Mouse (Mus musculus) central nervous system, embryonic 18 days (tissue): ENCODE measurements around the gene Was. TPM values are rescaled to one million over a fixed set of nuclear protein-coding genes. Genes with fewer than 3 reads are reported as not detected.

ENCODE experiments used
- polyA plus RNA-seq: library from polyadenylated mRNA; depleted of rRNA; stranded (reverse); fragments of >200 nt; gene quantifications from 2 replicates; pipeline ENCODE4 v1.2.3, GENCODE M21; 2012; rRNA removed

Gene Was
- 0.53 and 0.60 TPM in 2 replicates for polyA plus RNA-seq

DNA sequence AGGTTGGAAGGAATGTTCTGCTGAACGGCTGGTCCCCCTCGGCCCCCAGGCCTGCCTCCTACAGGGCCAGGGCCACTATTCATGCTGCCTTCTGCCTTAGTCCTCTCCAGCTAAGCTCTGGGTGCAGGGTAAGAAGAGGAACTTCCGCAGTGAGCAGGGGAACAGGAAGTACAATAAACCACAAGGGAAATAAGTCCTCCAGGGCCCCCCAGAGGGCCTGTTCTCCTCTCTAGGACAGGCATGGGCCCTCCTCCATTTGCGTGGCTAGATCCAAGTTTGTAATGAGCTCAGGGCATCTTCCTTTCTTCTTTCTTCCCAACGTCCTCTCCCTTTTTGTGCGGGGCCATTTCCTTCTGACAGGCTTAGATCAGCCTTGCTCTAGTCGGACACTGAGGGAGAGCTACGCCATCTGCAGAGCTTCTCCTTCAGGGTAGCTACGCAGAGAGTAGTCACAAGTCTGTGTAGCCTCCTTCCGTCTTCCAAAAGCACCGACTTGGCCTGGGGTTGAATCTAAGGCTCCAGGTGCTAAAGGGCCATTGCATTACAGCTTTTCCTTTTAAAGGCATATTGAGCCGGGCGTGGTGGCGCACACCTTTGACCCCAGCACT is at the start of gene Was:
TSS of gene Was (minus strand) at position 153 of the 608 bp plus-strand sequence.

DNA sequence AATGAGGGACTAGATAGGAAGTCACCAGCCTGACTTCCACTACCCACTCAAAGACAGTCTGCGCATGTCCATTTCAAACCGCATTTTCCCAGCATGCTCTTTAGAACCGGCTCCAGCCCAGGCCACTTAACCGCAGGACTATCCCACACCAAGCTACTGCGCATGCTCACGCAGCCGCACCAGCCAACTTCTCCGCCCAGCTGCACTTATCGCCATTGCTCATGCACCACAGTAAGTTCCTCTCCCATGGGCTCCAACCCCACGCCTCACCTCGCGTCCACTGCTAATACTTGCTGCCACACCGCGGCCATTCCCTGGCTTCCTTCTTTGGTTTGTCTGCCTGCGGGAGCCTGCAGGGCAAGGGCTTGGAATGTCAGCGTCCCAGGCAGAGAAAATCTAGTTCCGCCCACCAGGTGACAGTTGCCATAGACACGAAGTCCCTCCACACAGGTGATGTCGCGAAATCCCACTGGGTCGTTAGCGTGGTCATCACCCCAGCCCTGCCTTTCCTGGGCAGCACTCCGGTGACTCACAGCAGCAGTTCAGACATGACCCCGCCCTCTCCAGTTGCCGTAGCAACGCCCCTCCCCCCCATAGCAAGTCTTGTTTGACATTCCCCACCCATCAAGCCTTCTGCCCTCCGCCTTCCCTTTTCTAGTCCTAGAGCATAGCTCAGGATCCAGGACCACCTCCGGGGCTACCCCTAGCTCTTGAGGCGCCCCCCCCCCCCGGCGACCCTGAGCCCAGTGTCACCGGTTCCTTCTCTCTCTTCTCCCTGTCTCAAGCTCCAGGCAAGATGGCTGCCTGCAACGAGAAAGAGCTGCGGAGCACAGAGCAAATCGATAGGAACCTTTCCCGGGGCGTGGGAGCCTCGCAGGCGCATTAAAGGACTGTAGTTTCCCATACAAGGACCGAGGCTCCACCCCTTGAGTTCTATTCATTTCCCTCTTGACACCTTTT is 42.0 kb upstream of the Was start, which contains the start of gene Wdr13:
TSS of gene Wdr13 (minus strand) at position 876 of the 960 bp plus-strand sequence.

DNA sequence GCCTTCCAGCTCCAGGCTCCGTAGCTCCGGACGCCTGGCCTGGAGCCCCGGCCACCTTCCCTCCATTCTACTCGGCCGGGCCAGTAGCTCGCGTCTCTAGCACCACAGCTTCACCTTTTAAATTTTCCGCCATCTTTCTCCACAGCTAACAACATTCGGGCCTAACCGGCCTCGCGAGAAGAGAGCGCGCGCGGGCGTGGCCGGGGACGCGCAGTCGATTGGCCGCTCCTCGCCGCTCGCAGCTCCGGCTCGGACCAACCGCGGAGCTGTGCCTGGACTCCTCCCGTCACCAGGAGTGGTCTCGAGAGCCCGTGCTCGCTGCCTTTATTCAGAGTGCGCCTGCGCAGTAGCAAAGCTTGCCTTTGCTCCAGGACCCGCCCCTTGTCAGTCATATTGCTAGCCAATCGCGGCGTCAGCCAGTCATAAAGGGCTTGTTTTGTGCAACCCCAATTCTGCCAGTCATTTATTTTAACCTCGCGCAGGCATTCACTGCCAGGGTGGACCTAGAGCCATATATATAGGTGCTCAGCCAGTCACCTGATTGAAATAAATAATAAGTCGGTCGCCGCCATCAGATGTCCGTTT is 15.8 kb downstream of the Was start, which contains the start of gene Suv39h1:
TSS of gene Suv39h1 (minus strand) at position 331 of the 585 bp plus-strand sequence.

Other genes starting within 250 kb of the Was start
- gene Otud5, start 249.1 kb downstream of the Was start, polyA plus RNA-seq: 37.3 and 40.7 TPM in 2 replicates
- gene Pim2, start 212.2 kb downstream of the Was start, polyA plus RNA-seq: 23.3 and 24.1 TPM in 2 replicates
- gene Slc35a2, start 206.5 kb downstream of the Was start, polyA plus RNA-seq: 49.2 and 53.2 TPM in 2 replicates
- gene Pqbp1, start 191.2 kb downstream of the Was start, polyA plus RNA-seq: 198 and 220 TPM in 2 replicates
- gene Timm17b, start 191.1 kb downstream of the Was start, polyA plus RNA-seq: 41.4 and 42.9 TPM in 2 replicates
- not detected in 2 replicates for gene Gm10491, start 182.7 kb downstream of the Was start, polyA plus RNA-seq
- not detected in 2 replicates for gene Gm10490, start 181.0 kb downstream of the Was start, polyA plus RNA-seq
- gene Pcsk1n, start 170.7 kb downstream of the Was start, polyA plus RNA-seq: 122 and 133 TPM in 2 replicates
- gene Eras, start 161.9 kb downstream of the Was start, polyA plus RNA-seq: 0.07 and 0.17 TPM in 2 replicates
- 114 and 115 TPM in 2 replicates for gene Hdac6, start 142.6 kb downstream of the Was start, polyA plus RNA-seq
- 0.04 TPM in 2 replicates for gene Gata1, start 112.4 kb downstream of the Was start, polyA plus RNA-seq
- gene Glod5, start 72.0 kb downstream of the Was start, polyA plus RNA-seq: 0.62 and 1.5 TPM in 2 replicates
- 40.4 and 40.9 TPM in 2 replicates for gene Suv39h1, start 15.7 kb downstream of the Was start, polyA plus RNA-seq
- gene Wdr13, start 42.4 kb upstream of the Was start, polyA plus RNA-seq: 270 and 294 TPM in 2 replicates
- gene Rbm3, start 55.4 kb upstream of the Was start, polyA plus RNA-seq: 369 and 393 TPM in 2 replicates
- 28.9 and 29.2 TPM in 2 replicates for gene Tbc1d25, start 85.7 kb upstream of the Was start, polyA plus RNA-seq
- gene Ebp, start 103.0 kb upstream of the Was start, polyA plus RNA-seq: 24.3 TPM in 2 replicates
- gene Porcn, start 116.0 kb upstream of the Was start, polyA plus RNA-seq: 94.0 and 103 TPM in 2 replicates
- gene Ftsj1, start 161.9 kb upstream of the Was start, polyA plus RNA-seq: 46.6 and 46.8 TPM in 2 replicates
- gene Slc38a5, start 180.6 kb upstream of the Was start, polyA plus RNA-seq: 23.1 and 26.9 TPM in 2 replicates
- not detected in 2 replicates for gene Ssxb10, start 236.9 kb upstream of the Was start, polyA plus RNA-seq